Mouse (Mus musculus) Patski (cell line): ENCODE results near the gene Zim1. TPM values are rescaled to one million over a fixed set of nuclear protein-coding genes. Genes with fewer than 3 reads are reported as not detected.

Experiments
- ATAC-seq: fragments of 100-300 bp; one replicate; pipeline ENCODE4 v1.8.0; 2021
- CTCF ChIA-PET: fragments of 350-600 bp; sonication (Branson Sonifier 250); formaldehyde crosslinking; loops from one replicate; lab custom pipeline; 2022; ENCODE audit warnings: inconsistent platforms; lab: Charles Lee
- POLR2A ChIA-PET: fragments of 350-600 bp; sonication (Branson Sonifier 250); formaldehyde crosslinking; loops from one replicate; lab custom pipeline; 2022; ENCODE audit warnings: antibody characterized with exemption, inconsistent platforms; lab: Charles Lee
- DNase-seq: peaks from one replicate; pipeline ENCODE4 v3.0.0-alpha.2; 2011; ENCODE audit warnings: low read depth, low spot score
- H3K27me3 ChIP-seq: fragments of 371-371 bp; one replicate; pipeline ENCODE4 v1.5.1; 2021
- CTCF ChIP-seq: fragments of 100-300 bp; IDR thresholded peaks from one replicate; pipeline ENCODE4 v1.5.1; 2021
- in situ Hi-C: fragments of 300-500 bp; cut with MboI; formaldehyde crosslinking; loops from 3 replicates; pipeline ENCODE4 v1.11.1; 2018; ENCODE audit warnings: low pct_unique_long_range_greater_than_20kb, mixed read lengths
- polyA plus RNA-seq: library from polyadenylated mRNA; unstranded; gene quantifications from one replicate; pipeline ENCODE4 v1.2.3, GENCODE M21; 2021

The Zim1 gene
- polyA plus RNA-seq, 1 experiment from 2014 or later: 127 TPM

GRCm38 (mm10) chr7:6727351-6728121 is 31.3 kb upstream of the Zim1 start:
- peak; percentile 81 for TF ChIP-seq CTCF
- CTCF ChIA-PET: interaction anchor here (0.9 to 2.9 kb wide), 16 partner anchors 8 to 368 kb away, joined by 3 to 17 read pairs (median 4); no protein-coding TSS in a partner anchor
- POLR2A ChIA-PET: interaction anchor here (1.1 kb wide), 1 partner anchor 49 kb away, joined by 3 read pairs; no protein-coding TSS in a partner anchor
- no peaks in the 10 kb centered on the region for H3K27me3 ChIP-seq
- in situ Hi-C loops: loop anchor here (5.0 kb wide), 1 partner anchor 365 kb away; the partner anchor contains the start of gene Zfp78
- DNase-seq (peak; percentile 69), ATAC-seq (peak; percentile 65)

- POLR2A ChIA-PET: no interaction called here
- in situ Hi-C loops: no loop called here
- H3K27me3 ChIP-seq: no peaks in the 10 kb centered on the region
- CTCF ChIA-PET: interaction anchor here (1.0 kb wide), 1 partner anchor 12 kb away, joined by 3 read pairs; no protein-coding TSS in a partner anchor
- no peak for ATAC-seq
- no peak for TF ChIP-seq CTCF
- DNase-seq: no peak
Measured at GRCm38 (mm10) chr7:6709396-6709795, 13.1 kb upstream of the Zim1 start.

- ChIA-PET CTCF (no interaction called here), POLR2A (no interaction called here)
- TF ChIP-seq CTCF: no peak
- in situ Hi-C loops: no loop called here
- ATAC-seq (no peak), DNase-seq (no peak)
- H3K27me3 ChIP-seq: no peaks in the 10 kb centered on the region
Measured at GRCm38 (mm10) chr7:6708451-6709180, 12.4 kb upstream of the Zim1 start.

GRCm38 (mm10) chr7:6707416-6708015 is 11.3 kb upstream of the Zim1 start:
- ATAC-seq (no peak), DNase-seq (no peak)
- H3K27me3 ChIP-seq: no peaks in the 10 kb centered on the region
- TF ChIP-seq CTCF: no peak
- CTCF ChIA-PET: interaction anchor here (1.5 kb wide), 1 partner anchor 20 kb away, joined by 4 read pairs; no protein-coding TSS in a partner anchor
- in situ Hi-C loops: no loop called here
- POLR2A ChIA-PET: no interaction called here

- no peak for TF ChIP-seq CTCF
- no peak for DNase-seq
- in situ Hi-C loops: loop anchor here (5.0 kb wide), 1 partner anchor 78 kb away; no protein-coding TSS in a partner anchor
- no peak for ATAC-seq
- ChIA-PET CTCF (interaction anchor here (0.8 kb wide), 1 partner anchor 219 kb away, joined by 3 read pairs; no protein-coding TSS in a partner anchor), POLR2A (no interaction called here)
- H3K27me3 ChIP-seq: no peaks in the 10 kb centered on the region
Measured at GRCm38 (mm10) chr7:6699230-6699629, 3.0 kb upstream of the Zim1 start.

- in situ Hi-C loops: loop anchor here (5.0 to 10.0 kb wide), 2 partner anchors 237 to 251 kb away; partner anchors contain the start of gene Olfr1344
Measured at GRCm38 (mm10) chr7:6685511-6685910, 10.7 kb downstream of the Zim1 start.

GRCm38 (mm10) chr7:6666726-6667125 is 29.5 kb downstream of the Zim1 start:
- TF ChIP-seq CTCF: no peak
- H3K27me3 ChIP-seq: no peaks in the 10 kb centered on the region
- POLR2A ChIA-PET: no interaction called here
- ATAC-seq: no peak
- in situ Hi-C loops: loop anchor here (25.0 kb wide), 2 partner anchors 521 to 621 kb away; partner anchors contain the start of gene Gm45844
- DNase-seq: no peak
- CTCF ChIA-PET: no interaction called here

More at GRCm38 (mm10) chr7:6685511-6685910, 10.7 kb downstream of the Zim1 start:
- POLR2A ChIA-PET: no interaction called here
- H3K27me3 ChIP-seq: no peaks in the 10 kb centered on the region
- CTCF ChIA-PET: no interaction called here
- no peak for DNase-seq
- no peak for TF ChIP-seq CTCF
- ATAC-seq: no peak

- in situ Hi-C loops: loop anchor here (25.0 kb wide), 2 partner anchors 524 to 624 kb away; partner anchors contain the start of gene Gm45844
- no peaks in the 10 kb centered on the region for H3K27me3 ChIP-seq
- POLR2A ChIA-PET: no interaction called here
- TF ChIP-seq CTCF: no peak
- DNase-seq (no peak), ATAC-seq (no peak)
- CTCF ChIA-PET: no interaction called here
Measured at GRCm38 (mm10) chr7:6663430-6663829, 32.8 kb downstream of the Zim1 start.

GRCm38 (mm10) chr7:6659605-6660004 is 36.6 kb downstream of the Zim1 start:
- in situ Hi-C loops: loop anchor here (25.0 kb wide), 2 partner anchors 528 to 628 kb away; partner anchors contain the start of gene Gm45844
- DNase-seq (no peak), ATAC-seq (peak; percentile 51)
- TF ChIP-seq CTCF: peak; percentile 68
- no peaks in the 10 kb centered on the region for H3K27me3 ChIP-seq
- POLR2A ChIA-PET: interaction anchor here (2.2 kb wide), 1 partner anchor 278 kb away, joined by 6 read pairs; no protein-coding TSS in a partner anchor
- CTCF ChIA-PET: interaction anchor here (0.7 to 4.2 kb wide), 9 partner anchors 14 to 278 kb away, joined by 3 to 24 read pairs (median 4); no protein-coding TSS in a partner anchor
